Mouse (Mus musculus) bone marrow, adult 2 months (tissue): ENCODE results near the gene Ntn4.

Experiments
- CTCF ChIP-seq: fragments of 200-500 bp; IDR thresholded peaks from 2 replicates; pipeline ENCODE4 v1.5.1; 2011; ENCODE audit warnings: low read length, control low read depth; ENCODE audit not compliant: control insufficient read depth, insufficient read depth
- POLR2A ChIP-seq: fragments of 200-500 bp; IDR thresholded peaks from 2 replicates; pipeline ENCODE4 v1.6.1; 2011; ENCODE audit warnings: low read depth, mild to moderate bottlenecking, control low read depth, low read length, borderline replicate concordance; ENCODE audit not compliant: control insufficient read depth

GRCm38 (mm10) chr10:93767245-93767644 is 126.8 kb downstream of the Ntn4 start:
- TF ChIP-seq CTCF (no peak), POLR2A (no peak)
